In the genomic region with DNA sequence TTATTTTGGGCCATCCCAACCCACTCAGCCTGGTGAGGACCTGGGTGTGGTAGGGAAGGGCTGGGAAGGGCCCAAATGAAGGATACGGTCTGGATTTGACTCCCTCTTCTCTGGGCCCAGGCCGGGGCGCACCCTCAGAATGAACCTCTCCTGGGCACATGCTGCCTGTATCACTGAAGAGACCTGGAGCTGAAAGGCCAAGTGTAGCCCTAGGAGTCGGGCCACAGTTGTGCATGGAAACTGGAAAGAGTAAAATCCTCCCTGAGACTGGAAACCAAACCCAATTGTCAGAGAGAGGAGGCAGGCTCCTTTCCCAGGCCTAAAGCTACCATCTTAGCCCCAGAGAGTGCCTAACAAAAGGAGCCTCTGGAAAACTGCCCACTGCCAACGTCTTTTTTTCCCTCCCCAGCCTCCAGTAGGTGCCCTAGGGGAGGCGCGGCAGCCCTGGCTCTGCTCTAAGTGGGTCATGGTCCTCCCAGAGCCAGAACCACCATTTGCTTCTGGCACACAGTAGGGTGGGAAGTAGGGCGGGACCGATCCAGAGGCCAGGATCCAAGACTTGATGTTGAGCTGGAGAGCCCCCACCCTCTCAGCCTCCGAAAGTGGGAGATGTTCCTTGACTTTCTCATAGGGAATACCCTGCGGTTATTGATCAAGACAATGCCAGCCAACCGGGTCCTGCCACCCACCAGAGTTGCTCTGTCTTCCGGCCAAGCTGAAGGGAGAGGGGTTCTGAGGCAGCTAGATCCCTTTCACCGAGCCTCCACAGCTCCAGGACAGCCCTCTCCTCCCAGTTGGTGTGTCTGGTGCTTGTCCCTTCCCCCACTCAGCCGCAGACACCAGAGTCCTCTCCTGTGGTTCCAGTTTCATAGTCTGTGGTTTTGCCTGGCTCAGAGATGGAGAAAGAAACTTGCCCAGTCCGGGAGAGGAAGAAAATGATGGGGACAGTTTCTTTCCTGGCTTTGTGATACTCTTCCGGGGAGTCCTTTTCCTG, we compare ENCODE assay signal across 8 mouse cellular contexts. TPM values are rescaled to one million over a fixed set of nuclear protein-coding genes. Genes with fewer than 3 reads are reported as not detected.
DNase-seq lines count a peak whose midpoint lies in the region; ATAC-seq and TF ChIP-seq lines count a peak whose summit lies in the region.

No protein-coding gene starts in this region.

- TF ChIP-seq CTCF in left cerebral cortex, adult 2 months (IDR thresholded peaks at IDR 0.05): no peak

- H3K9me3 ChIP-seq in forebrain, embryonic 12.5 days: no peaks in the 10 kb centered on the region
- no peaks in the 10 kb centered on the region for H3K9me3 ChIP-seq in intestine, embryonic 16.5 days (ENCODE audit: control insufficient read depth, low read length)
- H3K9me3 ChIP-seq in midbrain, embryonic 12.5 days: no peaks in the 10 kb centered on the region

- intact Hi-C loops in left cerebral cortex, adult 2 months (cut with DNase I): no loop called here

- WGBS in forebrain, embryonic 12.5 days: 48% methylated on average over 17 of the region's 17 CpGs
- WGBS in intestine, embryonic 16.5 days: 25% methylated on average over 17 of the region's 17 CpGs
- WGBS in midbrain, embryonic 12.5 days: 47% methylated on average over 17 of the region's 17 CpGs

- DNase-seq in left cerebral cortex, adult 2 months (ENCODE audit: extremely low spot score in 1 of 2, low spot score in 2 of 2): peak in 1 of 2 experiments; percentile 42
- no peak for DNase-seq in left cerebral cortex, adult 18-20 months (ENCODE audit: low spot score in 2 of 2)
- DNase-seq in adipocyte (ENCODE audit: low spot score): peak; percentile 76
- no peak for DNase-seq in ovary, adult 18-20 months (ENCODE audit: low spot score)
- DNase-seq in cerebellum, adult 11 months: no peak

- H3K4me3 ChIP-seq in left cerebral cortex, adult 2 months: peak overlapping the region; percentile 47
- peak overlapping the region; percentile 63 for H3K4me3 ChIP-seq in forebrain, embryonic 12.5 days (replicated peaks)
- H3K4me3 ChIP-seq in intestine, embryonic 16.5 days (ENCODE audit: low read length): peak overlapping the region; percentile 85
- H3K4me3 ChIP-seq in midbrain, embryonic 12.5 days: peak overlapping the region; percentile 56

- H3K4me1 ChIP-seq in forebrain, embryonic 12.5 days: peaks cover 50% of the 10 kb centered on the region
- peaks cover 36% of the 10 kb centered on the region for H3K4me1 ChIP-seq in intestine, embryonic 16.5 days (ENCODE audit: control insufficient read depth, insufficient read depth, low read length)
- H3K4me1 ChIP-seq in midbrain, embryonic 12.5 days: peaks cover 48% of the 10 kb centered on the region

- H3K4me2 ChIP-seq in forebrain, embryonic 12.5 days: peak overlapping the region; percentile 65
- H3K4me2 ChIP-seq in intestine, embryonic 16.5 days (ENCODE audit: low read depth, low read length): peak overlapping the region; percentile 90
- H3K4me2 ChIP-seq in midbrain, embryonic 12.5 days (replicated peaks): peak overlapping the region; percentile 61

- peaks cover 22% of the 10 kb centered on the region for H3K36me3 ChIP-seq in forebrain, embryonic 12.5 days (replicated peaks)
- peaks cover 4% of the 10 kb centered on the region for H3K36me3 ChIP-seq in intestine, embryonic 16.5 days (ENCODE audit: control insufficient read depth, insufficient read depth, low read length)
- peaks cover 14% of the 10 kb centered on the region for H3K36me3 ChIP-seq in midbrain, embryonic 12.5 days

- 0 out of 2 replicates have a peak, but pooled peaks have one; percentile 5 for ATAC-seq in forebrain, embryonic 12.5 days (ENCODE audit: low FRiP score)
- ATAC-seq in intestine, embryonic 16.5 days: peak; percentile 4; the same call in 1 of the 2 replicates
- peak; percentile 7; the same call in 1 of the 2 replicates for ATAC-seq in midbrain, embryonic 12.5 days (ENCODE audit: low FRiP score, low read depth)

- peak overlapping the region; percentile 88 for H3K9ac ChIP-seq in forebrain, embryonic 12.5 days
- H3K9ac ChIP-seq in intestine, embryonic 16.5 days (ENCODE audit: low read depth, low read length): peak overlapping the region; percentile 94
- H3K9ac ChIP-seq in midbrain, embryonic 12.5 days (replicated peaks): peak overlapping the region; percentile 87

- peak overlapping the region; percentile 6; the same call in 1 of the 2 replicates for H3K27ac ChIP-seq in left cerebral cortex, adult 2 months
- H3K27ac ChIP-seq in forebrain, embryonic 12.5 days: peak overlapping the region; percentile 91
- H3K27ac ChIP-seq in intestine, embryonic 16.5 days (ENCODE audit: low read length): peak overlapping the region; percentile 94
- H3K27ac ChIP-seq in midbrain, embryonic 12.5 days (replicated peaks): peak overlapping the region; percentile 84

- H3K27me3 ChIP-seq in forebrain, embryonic 12.5 days: peaks cover 16% of the 10 kb centered on the region; the same call in 1 of the 2 replicates
- no peaks in the 10 kb centered on the region for H3K27me3 ChIP-seq in intestine, embryonic 16.5 days (replicated peaks; ENCODE audit: control insufficient read depth, insufficient read depth, low read length)
- peaks cover 13% of the 10 kb centered on the region; the same call in 1 of the 2 replicates for H3K27me3 ChIP-seq in midbrain, embryonic 12.5 days

RNA-seq across cellular contexts. Expression of gene Mmp14, which starts 1.7 kb away (rescaled TPM):
- total RNA-seq in left cerebral cortex, adult 2 months (2021): 10 to 100 TPM; 10.3 to 13.8 TPM
- 10 to 100 TPM; 12.0 to 12.6 TPM for total RNA-seq in left cerebral cortex, adult 18-20 months (2021)
- 76.0 and 79.2 TPM in 2 replicates for polyA plus RNA-seq in forebrain, embryonic 12.5 days (2016; fragmentation: Nextera tagmentation; extraction: Ambion mirVana)
- 89.7 and 90.7 TPM in 2 replicates for polyA plus RNA-seq in intestine, embryonic 16.5 days (2015; fragmentation: Nextera tagmentation; extraction: Ambion mirVana)
- polyA plus RNA-seq in midbrain, embryonic 12.5 days (2016; fragmentation: Nextera tagmentation; extraction: Ambion mirVana): 84.8 and 88.6 TPM in 2 replicates

RNA-seq across cellular contexts. Expression of gene Mrpl52, which starts 6.4 kb away (rescaled TPM):
- 10 to 100 TPM; 78.6 to 79.2 TPM for total RNA-seq in left cerebral cortex, adult 2 months (2021)
- total RNA-seq in left cerebral cortex, adult 18-20 months (2021): 10 to 100 TPM; 89.2 to 93.8 TPM
- polyA plus RNA-seq in forebrain, embryonic 12.5 days (2016; fragmentation: Nextera tagmentation; extraction: Ambion mirVana): 274 and 307 TPM in 2 replicates
- 249 and 267 TPM in 2 replicates for polyA plus RNA-seq in intestine, embryonic 16.5 days (2015; fragmentation: Nextera tagmentation; extraction: Ambion mirVana)
- 262 and 264 TPM in 2 replicates for polyA plus RNA-seq in midbrain, embryonic 12.5 days (2016; fragmentation: Nextera tagmentation; extraction: Ambion mirVana)

RNA-seq across cellular contexts. Expression of gene Slc7a7, which starts 15.6 kb away (rescaled TPM):
- 1 to 10 TPM; 1.6 to 3.4 TPM for total RNA-seq in left cerebral cortex, adult 2 months (2021)
- 1 to 10 TPM; 2.3 to 4.0 TPM for total RNA-seq in left cerebral cortex, adult 18-20 months (2021)
- polyA plus RNA-seq in forebrain, embryonic 12.5 days (2016; fragmentation: Nextera tagmentation; extraction: Ambion mirVana): 4.2 and 5.4 TPM in 2 replicates
- polyA plus RNA-seq in intestine, embryonic 16.5 days (2015; fragmentation: Nextera tagmentation; extraction: Ambion mirVana): 93.8 and 111 TPM in 2 replicates
- polyA plus RNA-seq in midbrain, embryonic 12.5 days (2016; fragmentation: Nextera tagmentation; extraction: Ambion mirVana): 3.9 and 4.7 TPM in 2 replicates

RNA-seq across cellular contexts. Expression of gene Lrp10, which starts 30.8 kb away (rescaled TPM):
- 10 to 100 TPM; 18.9 to 25.0 TPM for total RNA-seq in left cerebral cortex, adult 2 months (2021)
- total RNA-seq in left cerebral cortex, adult 18-20 months (2021): 10 to 100 TPM; 21.1 to 22.2 TPM
- 26.2 and 29.8 TPM in 2 replicates for polyA plus RNA-seq in forebrain, embryonic 12.5 days (2016; fragmentation: Nextera tagmentation; extraction: Ambion mirVana)
- 53.4 and 65.3 TPM in 2 replicates for polyA plus RNA-seq in intestine, embryonic 16.5 days (2015; fragmentation: Nextera tagmentation; extraction: Ambion mirVana)
- 31.1 and 32.5 TPM in 2 replicates for polyA plus RNA-seq in midbrain, embryonic 12.5 days (2016; fragmentation: Nextera tagmentation; extraction: Ambion mirVana)

RNA-seq across cellular contexts. Expression of gene Rem2, which starts 42.8 kb away (rescaled TPM):
- 1 to 10 TPM; 3.2 to 7.2 TPM for total RNA-seq in left cerebral cortex, adult 2 months (2021)
- 1 to 10 TPM; 4.2 to 7.5 TPM for total RNA-seq in left cerebral cortex, adult 18-20 months (2021)
- 26.1 and 29.9 TPM in 2 replicates for polyA plus RNA-seq in forebrain, embryonic 12.5 days (2016; fragmentation: Nextera tagmentation; extraction: Ambion mirVana)
- polyA plus RNA-seq in intestine, embryonic 16.5 days (2015; fragmentation: Nextera tagmentation; extraction: Ambion mirVana): 1.2 and 1.6 TPM in 2 replicates
- 42.6 and 44.9 TPM in 2 replicates for polyA plus RNA-seq in midbrain, embryonic 12.5 days (2016; fragmentation: Nextera tagmentation; extraction: Ambion mirVana)

Comparison
In these comparisons a context has a peak if more than half of its experiments do, and no peak if none do; other contexts are left out.
1. H3K27ac ChIP-seq: peak in every context shown above with its lines; median percentile 94 in intestine, embryonic 16.5 days; 91 in forebrain, embryonic 12.5 days; 84 in midbrain, embryonic 12.5 days; 6 in left cerebral cortex, adult 2 months.
2. RNA of gene Slc7a7, which starts 15.6 kb away (polyA plus RNA-seq): 93.8 to 111 TPM in intestine, embryonic 16.5 days; 3.9 to 4.7 TPM in midbrain, embryonic 12.5 days and 4.2 to 5.4 TPM in forebrain, embryonic 12.5 days; every median in the first group is over 10 times any median in the second.
3. Peak in every context shown above with its lines, with median percentiles within 50 percentile points of each other: H3K4me3 ChIP-seq, ATAC-seq, H3K4me2 ChIP-seq and H3K9ac ChIP-seq.